In the genomic region with DNA sequence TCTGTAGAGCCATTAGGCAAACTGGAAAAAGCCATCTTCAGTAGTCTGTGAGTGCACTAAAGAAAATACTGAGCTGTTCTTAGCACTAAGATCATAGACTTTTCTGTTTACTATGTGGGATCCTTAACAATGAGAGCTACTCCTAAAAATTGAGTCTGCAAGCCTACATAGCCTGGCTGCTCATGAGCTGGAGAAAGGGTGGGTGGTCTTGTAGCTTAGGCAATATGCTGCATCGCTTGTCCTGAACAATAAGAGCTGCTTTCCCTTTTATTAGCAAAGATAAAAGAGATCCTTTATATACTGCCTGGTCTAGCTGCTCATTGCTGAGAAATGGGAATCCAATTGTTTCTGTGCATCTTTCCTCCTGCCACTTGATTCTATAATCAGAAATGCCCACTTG, we compare ENCODE assay signal across 17 mouse cellular contexts.
A peak's percentile ranks its signal among the peaks of the same experiment; 100 is the strongest.
DNase-seq lines count a peak whose midpoint lies in the region; ATAC-seq lines count a peak whose summit lies in the region.
"Had no signal": no experiment of that assay in that cellular context is flagged by ENCODE, and none has a peak within 500 bp of the region (broad histone marks: within the 10 kb centered on the region; RNA-seq: fewer than 3 reads in every experiment).

No protein-coding gene starts in this region.

- 33% methylated on average over 1 of the region's 1 CpGs for WGBS in hindbrain, embryonic 12.5 days
- 31% methylated on average over 1 of the region's 1 CpGs for WGBS in hindbrain, embryonic 16.5 days
- 7% methylated on average over 1 of the region's 1 CpGs for WGBS in midbrain, embryonic 14.5 days

- H3K36me3 ChIP-seq in hindbrain, embryonic 12.5 days, result no peaks in the 10 kb centered on the region
- no peaks in the 10 kb centered on the region for H3K36me3 ChIP-seq in hindbrain, embryonic 16.5 days (ENCODE audit: control insufficient read depth, insufficient read depth, low read length)
- H3K36me3 ChIP-seq in midbrain, embryonic 14.5 days (ENCODE audit: control insufficient read depth, insufficient read depth, low read length), result no peaks in the 10 kb centered on the region
- H3K36me3 ChIP-seq: heart, embryonic 12.5 days had no signal

- H3K27ac ChIP-seq in hindbrain, embryonic 12.5 days, result no peak overlapping the region
- H3K27ac ChIP-seq in hindbrain, embryonic 16.5 days (ENCODE audit: low read depth, low read length), result no peak overlapping the region
- 0 out of 2 replicates have a peak overlapping the region, but pooled peaks have one; percentile 0 for H3K27ac ChIP-seq in midbrain, embryonic 14.5 days (replicated peaks; ENCODE audit: low read depth, low read length)

- peaks cover 6% of the 10 kb centered on the region; the same call in 1 of the 2 replicates for H3K4me1 ChIP-seq in hindbrain, embryonic 12.5 days
- no peaks in the 10 kb centered on the region for H3K4me1 ChIP-seq in hindbrain, embryonic 16.5 days (ENCODE audit: control insufficient read depth, insufficient read depth, low read depth, low read length)
- no peaks in the 10 kb centered on the region for H3K4me1 ChIP-seq in midbrain, embryonic 14.5 days (ENCODE audit: control insufficient read depth, insufficient read depth, low read length)
- H3K4me1 ChIP-seq: heart, embryonic 12.5 days had no signal

- H3K27me3 ChIP-seq in hindbrain, embryonic 12.5 days, result no peaks in the 10 kb centered on the region
- H3K27me3 ChIP-seq in hindbrain, embryonic 16.5 days (replicated peaks; ENCODE audit: control insufficient read depth, insufficient read depth, low read length), result no peaks in the 10 kb centered on the region
- H3K27me3 ChIP-seq in midbrain, embryonic 14.5 days (ENCODE audit: control insufficient read depth, insufficient read depth, low read length), result no peaks in the 10 kb centered on the region
- H3K27me3 ChIP-seq: heart, embryonic 12.5 days had no signal

- intact Hi-C loops in left cerebral cortex, postnatal 14 days (cut with DNase I), result no loop called here

- DNase-seq in Muller cell, postnatal 12 days (ENCODE audit: inconsistent ontology term), result peak; percentile 31
- DNase-seq in embryo, embryonic 11 days, result peak; percentile 37
- DNase-seq in midbrain, embryonic 14.5 days, result peak; percentile 8
- DNase-seq in natural killer cell, adult 2 months (ENCODE audit: low spot score in 2 of 2), result no peak
- no peak for DNase-seq in left cerebral cortex, postnatal 14 days (ENCODE audit: low spot score in 2 of 2)
- DNase-seq: adrenal gland, postnatal 25 days; cerebellum, adult 8-10 months; heart, postnatal 36 days; layer of hippocampus, postnatal 36 days; left cerebral cortex, postnatal 4 days; lung, embryonic 14.5 days; lung, postnatal 4 days; spleen, adult 18-20 months had no signal

- no peak overlapping the region for H3K4me2 ChIP-seq in hindbrain, embryonic 12.5 days (replicated peaks)
- H3K4me2 ChIP-seq in hindbrain, embryonic 16.5 days (ENCODE audit: low read length), result no peak overlapping the region
- no peak overlapping the region for H3K4me2 ChIP-seq in midbrain, embryonic 14.5 days (ENCODE audit: low read length)
- H3K4me2 ChIP-seq: heart, embryonic 12.5 days; lung, embryonic 14.5 days had no signal

- 0 out of 2 replicates have a peak, but pooled peaks have one; percentile 46 for ATAC-seq in hindbrain, embryonic 12.5 days (ENCODE audit: low FRiP score)
- ATAC-seq in hindbrain, embryonic 16.5 days, result no peak
- no peak for ATAC-seq in midbrain, embryonic 14.5 days (ENCODE audit: low FRiP score, low TSS enrichment)

- H3K9me3 ChIP-seq in hindbrain, embryonic 12.5 days (replicated peaks), result no peaks in the 10 kb centered on the region
- H3K9me3 ChIP-seq in hindbrain, embryonic 16.5 days (ENCODE audit: control insufficient read depth, low read length), result no peaks in the 10 kb centered on the region
- H3K9me3 ChIP-seq in midbrain, embryonic 14.5 days (ENCODE audit: control insufficient read depth, low read length), result no peaks in the 10 kb centered on the region
- H3K9me3 ChIP-seq: heart, embryonic 12.5 days had no signal

- H3K4me3 ChIP-seq in hindbrain, embryonic 12.5 days, result no peak overlapping the region
- H3K4me3 ChIP-seq in hindbrain, embryonic 16.5 days (ENCODE audit: low read length), result no peak overlapping the region
- no peak overlapping the region for H3K4me3 ChIP-seq in midbrain, embryonic 14.5 days (replicated peaks; ENCODE audit: low read depth, low read length)
- H3K4me3 ChIP-seq: erythroblast, embryonic 14.5 days; heart, embryonic 12.5 days had no signal

- no peak overlapping the region for H3K9ac ChIP-seq in hindbrain, embryonic 12.5 days
- H3K9ac ChIP-seq in hindbrain, embryonic 16.5 days (ENCODE audit: low read depth, low read length), result no peak overlapping the region
- no peak overlapping the region for H3K9ac ChIP-seq in midbrain, embryonic 14.5 days (replicated peaks; ENCODE audit: low read length)
- H3K9ac ChIP-seq: heart, embryonic 12.5 days; lung, embryonic 14.5 days had no signal

Comparison
In these comparisons a context has a peak if more than half of its experiments do, and no peak if none do; other contexts are left out.
1. DNase-seq: peak in Muller cell, postnatal 12 days (single experiment), embryo, embryonic 11 days (single experiment) and midbrain, embryonic 14.5 days (single experiment); none in natural killer cell, adult 2 months (0 of 2) and left cerebral cortex, postnatal 14 days (0 of 2).